Mouse (Mus musculus): ENCODE measurements around the gene Klhl40. TPM values are rescaled to one million over a fixed set of nuclear protein-coding genes. Genes with fewer than 3 reads are reported as not detected.

Gene Klhl40
- polyA plus RNA-seq, 2 experiments: 12.4 to 20.8 TPM

- H3K4me1 ChIP-seq (ENCODE audit: control insufficient read depth, insufficient read depth, low read length): no peaks in the 10 kb centered on the region
- H3K9me3 ChIP-seq (ENCODE audit: control insufficient read depth, low read length): no peaks in the 10 kb centered on the region
- ATAC-seq (ENCODE audit: low FRiP score, low read depth): peak; percentile 57; the same call in 1 of the 2 replicates
- no peak overlapping the region for H3K4me2 ChIP-seq (replicated peaks; ENCODE audit: low read depth, low read length, severe bottlenecking)
- no peaks in the 10 kb centered on the region for H3K27me3 ChIP-seq (ENCODE audit: control insufficient read depth, insufficient read depth, low read length)
- H3K4me3 ChIP-seq (replicated peaks; ENCODE audit: low read length): no peak overlapping the region
- no peak for TF ChIP-seq POLR2A (IDR thresholded peaks at IDR 0.05; ENCODE audit: borderline replicate concordance, extremely low read depth, insufficient read depth, insufficient read length)
- 19% methylated on average over 6 of the region's 6 CpGs for WGBS
- H3K36me3 ChIP-seq (ENCODE audit: control insufficient read depth, insufficient read depth, low read length): no peaks in the 10 kb centered on the region
- DNase-seq (ENCODE audit: low spot score): peak; percentile 68
- no peak overlapping the region for H3K27ac ChIP-seq (replicated peaks; ENCODE audit: low read depth, low read length)
- H3K9ac ChIP-seq (ENCODE audit: low read depth, low read length, severe bottlenecking): no peak overlapping the region
Observed at GRCm38 (mm10) chr9:121830956-121831293, 53.5 kb downstream of the Klhl40 start.

Other genes starting within 250 kb of the Klhl40 start
- gene Lyzl4, start 135.5 kb upstream of the Klhl40 start, polyA plus RNA-seq (2012; rRNA removed): 0.17 and 0.21 TPM in 2 replicates
- gene Lyzl4, start 135.5 kb upstream of the Klhl40 start, polyA plus RNA-seq (2014; fragmentation: Nextera tagmentation; extraction: Ambion mirVana): 0.33 TPM in 1 of 2 replicates, not detected in the other
- 0.42 and 0.47 TPM in 2 replicates for gene Vipr1, start 134.9 kb upstream of the Klhl40 start, polyA plus RNA-seq (2012; rRNA removed)
- gene Vipr1, start 134.9 kb upstream of the Klhl40 start, polyA plus RNA-seq (2014; fragmentation: Nextera tagmentation; extraction: Ambion mirVana): 0.45 and 0.48 TPM in 2 replicates
- gene Sec22c, start 72.1 kb upstream of the Klhl40 start, polyA plus RNA-seq (2012; rRNA removed): 10.8 and 13.2 TPM in 2 replicates
- gene Sec22c, start 72.1 kb upstream of the Klhl40 start, polyA plus RNA-seq (2014; fragmentation: Nextera tagmentation; extraction: Ambion mirVana): 11.4 and 12.6 TPM in 2 replicates
- gene Ss18l2, start 67.3 kb upstream of the Klhl40 start, polyA plus RNA-seq (2012; rRNA removed): 50.6 and 73.7 TPM in 2 replicates
- gene Ss18l2, start 67.3 kb upstream of the Klhl40 start, polyA plus RNA-seq (2014; fragmentation: Nextera tagmentation; extraction: Ambion mirVana): 128 and 143 TPM in 2 replicates
- 188 and 216 TPM in 2 replicates for gene Nktr, start 58.4 kb upstream of the Klhl40 start, polyA plus RNA-seq (2012; rRNA removed)
- gene Nktr, start 58.4 kb upstream of the Klhl40 start, polyA plus RNA-seq (2014; fragmentation: Nextera tagmentation; extraction: Ambion mirVana): 73.5 and 81.4 TPM in 2 replicates
- 64.0 and 71.0 TPM in 2 replicates for gene Zfp651, start 18.3 kb upstream of the Klhl40 start, polyA plus RNA-seq (2012; rRNA removed)
- 20.0 and 30.3 TPM in 2 replicates for gene Zfp651, start 18.3 kb upstream of the Klhl40 start, polyA plus RNA-seq (2014; fragmentation: Nextera tagmentation; extraction: Ambion mirVana)
- gene Hhatl, start 14.9 kb downstream of the Klhl40 start, polyA plus RNA-seq (2012; rRNA removed): 1.9 and 2.0 TPM in 2 replicates
- 1.1 and 1.7 TPM in 2 replicates for gene Hhatl, start 14.9 kb downstream of the Klhl40 start, polyA plus RNA-seq (2014; fragmentation: Nextera tagmentation; extraction: Ambion mirVana)
- gene Ccdc13, start 61.9 kb downstream of the Klhl40 start, polyA plus RNA-seq (2012; rRNA removed): 0.58 and 0.79 TPM in 2 replicates
- gene Ccdc13, start 61.9 kb downstream of the Klhl40 start, polyA plus RNA-seq (2014; fragmentation: Nextera tagmentation; extraction: Ambion mirVana): 0.47 and 0.59 TPM in 2 replicates
- 50.6 and 71.0 TPM in 2 replicates for gene Higd1a, start 80.8 kb downstream of the Klhl40 start, polyA plus RNA-seq (2012; rRNA removed)
- gene Higd1a, start 80.8 kb downstream of the Klhl40 start, polyA plus RNA-seq (2014; fragmentation: Nextera tagmentation; extraction: Ambion mirVana): 213 and 235 TPM in 2 replicates
- gene Ackr2, start 120.7 kb downstream of the Klhl40 start, polyA plus RNA-seq (2012; rRNA removed): 0.25 and 0.32 TPM in 2 replicates
- 0.26 and 0.40 TPM in 2 replicates for gene Ackr2, start 120.7 kb downstream of the Klhl40 start, polyA plus RNA-seq (2014; fragmentation: Nextera tagmentation; extraction: Ambion mirVana)
- not detected in 2 replicates for gene Cyp8b1, start 138.7 kb downstream of the Klhl40 start, polyA plus RNA-seq (2012; rRNA removed)
- gene Cyp8b1, start 138.7 kb downstream of the Klhl40 start, polyA plus RNA-seq (2014; fragmentation: Nextera tagmentation; extraction: Ambion mirVana): not detected in 2 replicates
- 8.7 and 11.4 TPM in 2 replicates for gene Fam198a, start 173.4 kb downstream of the Klhl40 start, polyA plus RNA-seq (2012; rRNA removed)
- 6.4 and 6.7 TPM in 2 replicates for gene Fam198a, start 173.4 kb downstream of the Klhl40 start, polyA plus RNA-seq (2014; fragmentation: Nextera tagmentation; extraction: Ambion mirVana)
- gene Pomgnt2, start 219.5 kb downstream of the Klhl40 start, polyA plus RNA-seq (2012; rRNA removed): 20.3 and 24.6 TPM in 2 replicates
- 14.6 and 15.9 TPM in 2 replicates for gene Pomgnt2, start 219.5 kb downstream of the Klhl40 start, polyA plus RNA-seq (2014; fragmentation: Nextera tagmentation; extraction: Ambion mirVana)